Mouse (Mus musculus) liver, embryonic 14.5 days (tissue): ENCODE data around the gene Pla2g6. TPM values are rescaled to one million over a fixed set of nuclear protein-coding genes. Genes with fewer than 3 reads are reported as not detected.

ENCODE experiments used
- ATAC-seq: fragments of 200-750 bp; cut with Nextera tagmentation; 2 replicates; pipeline ENCODE4 v1.8.0; 2017; ENCODE audit warnings: moderate number of reproducible peaks, mild to moderate bottlenecking, moderate library complexity; ENCODE audit not compliant: insufficient read depth
- DNase-seq, 3 experiments: peaks; one replicate each; pipeline ENCODE4 v3.0.0-alpha.2; 2012 to 2013; ENCODE audit warnings: low read depth in 3 of 3, low spot score in 3 of 3
- H3K27ac ChIP-seq: fragments of 300-500 bp; sonication (generic); 2 replicates; pipeline ENCODE4 v1.5.1; 2014; ENCODE audit warnings: moderate library complexity, mild to moderate bottlenecking, control low read depth, inconsistent platforms
- H3K27me3 ChIP-seq: fragments of 300-500 bp; sonication (generic); 2 replicates; pipeline ENCODE4 v1.6.1; 2014; ENCODE audit warnings: mild to moderate bottlenecking, low read length, moderate library complexity; ENCODE audit not compliant: control insufficient read depth, insufficient read depth
- H3K36me3 ChIP-seq: fragments of 300-500 bp; sonication (generic); replicated peaks from 2 replicates; pipeline ENCODE4 v1.6.1; 2014; ENCODE audit warnings: low read depth; ENCODE audit not compliant: control insufficient read depth, insufficient read depth
- H3K4me1 ChIP-seq, 2 experiments: fragments of 200-500 bp in 1 of 2; fragments of 300-500 bp in 1 of 2; sonication (generic) in 1 of 2; replicated peaks; 2 replicates each; pipeline ENCODE4 v1.6.1; 2012 to 2014; ENCODE audit warnings: antibody characterized with exemption in 1 of 2, inconsistent platforms in 1 of 2, low read length in 1 of 2; ENCODE audit not compliant: control insufficient read depth in 2 of 2, insufficient read depth in 2 of 2
- H3K4me2 ChIP-seq: fragments of 300-500 bp; sonication (generic); 2 replicates; pipeline ENCODE4 v1.6.1; 2014; ENCODE audit warnings: low read depth, mild to moderate bottlenecking, control low read depth, moderate library complexity
- H3K4me3 ChIP-seq, 2 experiments: fragments of 200-500 bp in 1 of 2; fragments of 300-500 bp in 1 of 2; sonication (generic) in 1 of 2; 2 replicates each; pipeline ENCODE4 v1.5.1; 2012 to 2014; ENCODE audit warnings: low read depth in 2 of 2, low read length in 2 of 2, mild to moderate bottlenecking in 2 of 2, control low read depth in 1 of 2, inconsistent platforms in 1 of 2, moderate library complexity in 1 of 2; ENCODE audit not compliant: insufficient read depth in 1 of 2
- H3K9ac ChIP-seq: fragments of 300-500 bp; sonication (generic); replicated peaks from 2 replicates; pipeline ENCODE4 v1.6.1; 2014; ENCODE audit warnings: mild to moderate bottlenecking, control low read depth, moderate library complexity
- H3K9me3 ChIP-seq: fragments of 300-500 bp; sonication (generic); 2 replicates; pipeline ENCODE4 v1.6.1; 2016; ENCODE audit warnings: low read length, mixed read lengths; ENCODE audit not compliant: control insufficient read depth
- CTCF ChIP-seq: IDR thresholded peaks from 2 replicates; pipeline ENCODE4 v1.5.1; 2016; ENCODE audit warnings: antibody characterized with exemption, low read depth, control low read depth
- EP300 ChIP-seq: IDR thresholded peaks from 2 replicates; pipeline ENCODE4 v1.6.1; 2016; ENCODE audit warnings: antibody characterized with exemption, low read depth
- WGBS: fragments of 180-500 bp; shearing (Covaris S2); extraction: QIAGEN DNeasy Blood & Tissue Kit; methylation state at CpG from one replicate; pipeline ENCODE4 v1.1.7; 2014; ENCODE audit not compliant: insufficient replicate concordance; 5-methylcytosine and 5-hydroxymethylcytosine counted together
- polyA plus RNA-seq, 2 experiments: library from polyadenylated mRNA; depleted of rRNA in 1 of 2; stranded (reverse) in 1 of 2; unstranded in 1 of 2; fragments of >200 nt; fragmentation: Nextera tagmentation in 1 of 2; extraction: Ambion mirVana in 1 of 2; gene quantifications; 2 replicates each; pipeline versions ENCODE4 v1.2.1 to v1.2.3; 2012 to 2014

Pla2g6 gene
- polyA plus RNA-seq, 2 experiments = 7.9 to 10.5 TPM

DNA sequence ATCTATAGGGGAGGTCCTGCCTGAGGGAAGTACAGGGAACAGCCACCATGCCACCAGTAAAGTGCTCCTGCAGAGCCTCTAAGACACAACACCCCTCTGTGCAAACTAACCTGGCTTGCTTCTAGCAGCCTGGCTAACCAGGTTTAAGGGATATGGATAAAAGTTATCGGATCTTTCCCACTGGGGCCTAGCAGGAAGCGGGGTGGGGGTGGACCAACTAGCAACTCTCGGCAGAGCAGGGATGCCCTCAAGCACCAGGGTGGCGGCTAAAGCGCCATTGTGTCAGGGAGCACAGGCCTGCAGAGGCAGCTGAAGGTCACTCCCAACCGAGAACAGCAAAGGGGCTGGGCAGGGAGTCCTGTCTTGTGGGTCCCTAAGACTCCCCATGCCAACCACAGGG, 35.9 kb upstream of the Pla2g6 start:
- Histone ChIP-seq H3K27ac (no peak overlapping the region), H3K4me3 (no peak overlapping the region), H3K4me1 (no peaks in the 10 kb centered on the region; a peak in 1 of 4 replicates), H3K27me3 (no peaks in the 10 kb centered on the region), H3K9me3 (no peaks in the 10 kb centered on the region), H3K4me2 (no peak overlapping the region), H3K36me3 (no peaks in the 10 kb centered on the region), H3K9ac (no peak overlapping the region)
- ATAC-seq (no peak), DNase-seq (no peak)
- TF ChIP-seq CTCF (no peak), EP300 (no peak)
- 74% methylated on average over 6 of the region's 6 CpGs for WGBS

DNA sequence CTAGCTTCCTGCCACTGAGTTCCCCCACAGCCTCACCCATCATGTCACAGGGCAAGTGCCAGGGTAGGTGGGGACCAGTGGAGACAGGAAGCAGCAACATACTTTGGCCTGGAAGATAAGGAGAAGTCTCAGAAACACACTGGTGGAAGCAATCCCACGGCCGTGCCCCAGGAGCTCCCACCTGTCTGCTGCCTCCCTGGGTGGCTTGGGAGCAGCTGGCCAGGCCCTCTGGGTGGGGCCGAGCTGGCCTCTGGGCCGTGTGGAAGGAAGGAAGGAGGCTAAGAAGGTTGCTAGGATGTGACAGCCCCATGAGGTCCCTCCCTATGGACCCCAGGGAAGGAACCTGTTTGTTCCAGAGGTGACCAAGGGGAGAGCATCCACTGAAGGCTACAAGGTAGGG, 32.8 kb upstream of the Pla2g6 start:
- DNase-seq (no peak), ATAC-seq (no peak)
- no peak overlapping the region for H3K9ac ChIP-seq
- 8% methylated on average over 4 of the region's 4 CpGs for WGBS
- H3K27ac ChIP-seq = no peak overlapping the region
- peaks cover 4 to 15% of the 10 kb centered on the region in 2 experiments for H3K4me1 ChIP-seq
- H3K36me3 ChIP-seq = no peaks in the 10 kb centered on the region
- H3K27me3 ChIP-seq = peaks cover 4% of the 10 kb centered on the region
- no peak for TF ChIP-seq EP300
- no peak for TF ChIP-seq CTCF
- H3K9me3 ChIP-seq = no peaks in the 10 kb centered on the region
- no peak overlapping the region for H3K4me2 ChIP-seq
- H3K4me3 ChIP-seq = no peak overlapping the region

DNA sequence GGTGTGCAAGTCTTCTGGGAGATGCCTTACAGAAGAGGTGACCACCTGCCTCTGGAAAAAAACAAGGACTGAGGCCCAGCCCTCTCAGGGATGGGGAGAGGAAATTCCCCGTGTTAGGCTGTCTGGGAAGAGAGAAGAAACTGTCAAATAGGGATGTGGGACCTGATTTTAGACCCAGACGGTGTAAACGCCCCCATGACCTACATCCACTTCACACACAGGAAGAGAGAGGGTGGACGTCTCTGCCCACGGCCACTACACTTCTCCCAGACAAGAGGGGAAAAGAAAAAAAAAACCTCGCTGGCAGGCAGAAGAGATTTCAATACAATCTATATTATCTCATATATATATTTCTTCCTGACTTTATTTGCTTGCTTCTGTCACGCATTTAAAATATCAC, 32.2 kb upstream of the Pla2g6 start:
- Histone ChIP-seq H3K27me3 (peaks cover 4% of the 10 kb centered on the region), H3K9me3 (no peaks in the 10 kb centered on the region), H3K9ac (no peak overlapping the region), H3K4me1 (peaks cover 4 to 15% of the 10 kb centered on the region in 2 experiments), H3K4me3 (no peak overlapping the region), H3K4me2 (no peak overlapping the region), H3K27ac (no peak overlapping the region), H3K36me3 (no peaks in the 10 kb centered on the region)
- TF ChIP-seq EP300 (no peak), CTCF (no peak)
- 33% methylated on average over 7 of the region's 7 CpGs for WGBS
- ATAC-seq (no peak), DNase-seq (no peak)

DNA sequence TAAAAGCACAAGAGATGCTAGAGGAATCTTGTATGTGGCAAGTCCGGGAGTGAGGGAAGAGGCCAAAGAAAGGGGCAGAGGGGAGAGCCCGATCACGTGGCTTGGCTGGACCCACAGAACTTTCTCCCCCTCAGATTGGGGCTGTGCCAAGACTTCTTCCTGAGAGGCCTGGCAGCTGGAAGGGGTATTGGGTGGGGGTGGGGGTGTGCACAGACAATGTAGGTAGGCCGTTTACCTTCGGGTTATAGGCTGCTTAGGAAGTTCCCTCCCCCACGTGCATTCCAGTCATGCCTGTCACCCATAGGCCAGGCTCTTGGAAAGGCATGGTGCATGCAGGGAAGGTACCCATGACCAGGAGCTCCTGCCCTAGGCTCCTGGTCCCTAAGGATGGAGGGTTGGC, 31.8 kb upstream of the Pla2g6 start:
- Histone ChIP-seq H3K27me3 (peaks cover 4% of the 10 kb centered on the region), H3K27ac (no peak overlapping the region), H3K4me1 (peaks cover 4 to 15% of the 10 kb centered on the region in 2 experiments), H3K9ac (no peak overlapping the region), H3K36me3 (no peaks in the 10 kb centered on the region), H3K4me2 (no peak overlapping the region), H3K9me3 (no peaks in the 10 kb centered on the region), H3K4me3 (no peak overlapping the region)
- TF ChIP-seq EP300 = no peak
- no peak for TF ChIP-seq CTCF
- ATAC-seq = no peak
- WGBS = 35% methylated on average over 6 of the region's 6 CpGs
- DNase-seq = no peak

DNA sequence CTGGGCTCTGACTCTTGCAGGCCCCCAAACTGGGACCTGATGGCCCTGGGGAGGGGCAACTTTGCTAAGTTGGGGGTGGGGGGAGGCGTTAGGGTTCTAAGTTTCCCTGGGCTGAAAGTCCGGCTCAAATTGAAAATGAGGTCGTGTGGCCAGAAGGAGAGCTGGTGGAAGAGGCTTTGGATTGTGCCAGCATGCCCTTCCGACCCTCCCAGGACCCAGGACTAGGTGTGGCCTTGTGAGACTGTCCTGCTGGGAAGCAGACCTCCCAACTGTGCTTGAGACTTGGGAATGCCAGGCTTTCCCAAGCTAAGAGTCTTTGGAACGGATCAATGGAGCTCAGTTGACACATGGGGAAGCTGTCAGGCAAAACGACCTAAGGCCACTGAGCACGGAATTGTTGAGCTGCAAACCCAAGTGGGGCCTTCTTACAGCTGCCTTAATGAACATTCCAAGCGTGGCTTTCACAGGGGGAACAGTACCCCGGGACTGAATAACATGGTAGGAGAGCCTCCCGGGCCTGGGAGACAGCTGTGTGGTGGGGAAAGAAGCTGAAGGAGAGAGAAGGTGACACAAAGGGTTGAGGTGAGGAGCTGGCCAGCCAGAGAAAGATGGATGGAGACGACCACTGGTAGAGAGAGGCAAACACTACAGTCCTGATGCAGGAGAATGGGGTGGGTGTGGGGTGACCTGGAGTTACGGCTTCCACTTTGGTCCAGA, 29.9 kb upstream of the Pla2g6 start:
- Histone ChIP-seq H3K4me1 (peaks cover 4 to 16% of the 10 kb centered on the region in 2 experiments), H3K27ac (no peak overlapping the region)
- no peak for ATAC-seq

More for the DNA sequence above, 29.9 kb upstream of the Pla2g6 start:
- 42% methylated on average over 12 of the region's 12 CpGs for WGBS
- Histone ChIP-seq H3K4me2 (peak overlapping the region; percentile 77), H3K9ac (no peak overlapping the region), H3K9me3 (no peaks in the 10 kb centered on the region), H3K27me3 (peaks cover 4% of the 10 kb centered on the region), H3K36me3 (no peaks in the 10 kb centered on the region), H3K4me3 (no peak overlapping the region)
- no peak for DNase-seq
- TF ChIP-seq EP300 (no peak), CTCF (no peak)
